Mouse (Mus musculus) adipocyte (in vitro differentiated cells): ENCODE results near the gene Fktn.
"Not testable (repeated sequence)": the region's sequence is repeated elsewhere in the genome, so short reads cannot be mapped to it uniquely, and the experiment has no call there.

Experiments used
- DNase-seq: peaks from one replicate; pipeline ENCODE4 v3.0.0-alpha.2; 2016; ENCODE audit warnings: low spot score

Gene Fktn

DNA sequence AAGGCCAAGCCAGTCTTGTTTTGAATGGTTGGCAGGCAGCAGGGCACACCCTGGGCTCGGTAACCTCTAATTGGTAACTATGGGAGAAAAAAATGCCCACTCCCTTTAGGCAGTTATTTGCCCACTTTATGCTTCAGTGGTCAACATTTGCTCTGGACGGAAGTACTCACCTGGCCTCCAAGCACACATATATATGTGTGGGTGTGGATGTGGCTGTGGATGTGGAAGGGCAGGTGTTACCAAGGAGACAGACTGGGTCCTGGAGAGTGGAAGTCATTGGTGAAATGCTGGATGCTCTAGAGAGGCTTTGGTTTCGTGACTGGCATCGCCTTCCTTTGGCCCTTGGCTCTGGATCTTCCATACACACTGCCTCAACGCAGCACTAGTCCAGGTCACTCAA lies 58.2 kb downstream of the Fktn start:
- no peak for DNase-seq

DNA sequence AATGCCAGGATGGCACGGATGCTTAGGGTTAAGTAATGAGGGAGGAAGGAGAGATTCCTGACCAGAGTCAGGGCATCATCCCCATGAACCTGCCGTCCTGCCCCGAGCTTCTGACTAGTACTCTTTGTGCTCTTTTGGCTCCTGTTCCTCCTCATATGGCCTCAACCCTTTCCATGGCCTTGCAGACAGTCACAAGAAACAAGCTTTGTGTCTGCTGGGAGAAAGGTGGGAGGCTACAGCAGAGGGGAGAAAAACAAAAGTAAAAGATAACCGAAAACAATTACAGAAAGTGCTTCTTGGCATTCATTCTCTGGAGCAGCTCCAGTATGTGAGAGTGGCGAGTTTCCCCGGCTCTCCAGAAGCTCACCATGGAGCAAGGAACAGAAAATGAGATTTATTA lies 60.1 kb downstream of the Fktn start:
- peak; percentile 9 for DNase-seq

DNA sequence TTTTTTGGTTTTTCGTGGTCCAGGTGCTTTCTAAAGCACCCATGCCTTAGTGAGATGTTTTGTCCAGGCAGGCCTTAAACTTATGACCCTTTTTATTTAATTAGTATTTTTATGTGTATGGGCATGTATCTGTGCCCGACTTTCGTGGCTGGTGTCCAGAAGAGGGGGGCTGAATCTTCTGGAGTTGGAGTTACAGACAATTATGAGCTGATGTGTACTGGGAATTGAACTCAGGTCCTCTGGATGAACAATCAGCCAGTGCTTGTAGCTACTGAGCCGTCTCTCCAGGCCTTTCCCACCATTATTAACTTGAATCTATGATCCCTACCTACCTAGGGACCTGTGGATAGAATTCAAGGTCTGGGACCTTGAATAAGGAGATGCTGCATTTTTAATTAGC lies 67.6 kb downstream of the Fktn start:
- no peak for DNase-seq

DNA sequence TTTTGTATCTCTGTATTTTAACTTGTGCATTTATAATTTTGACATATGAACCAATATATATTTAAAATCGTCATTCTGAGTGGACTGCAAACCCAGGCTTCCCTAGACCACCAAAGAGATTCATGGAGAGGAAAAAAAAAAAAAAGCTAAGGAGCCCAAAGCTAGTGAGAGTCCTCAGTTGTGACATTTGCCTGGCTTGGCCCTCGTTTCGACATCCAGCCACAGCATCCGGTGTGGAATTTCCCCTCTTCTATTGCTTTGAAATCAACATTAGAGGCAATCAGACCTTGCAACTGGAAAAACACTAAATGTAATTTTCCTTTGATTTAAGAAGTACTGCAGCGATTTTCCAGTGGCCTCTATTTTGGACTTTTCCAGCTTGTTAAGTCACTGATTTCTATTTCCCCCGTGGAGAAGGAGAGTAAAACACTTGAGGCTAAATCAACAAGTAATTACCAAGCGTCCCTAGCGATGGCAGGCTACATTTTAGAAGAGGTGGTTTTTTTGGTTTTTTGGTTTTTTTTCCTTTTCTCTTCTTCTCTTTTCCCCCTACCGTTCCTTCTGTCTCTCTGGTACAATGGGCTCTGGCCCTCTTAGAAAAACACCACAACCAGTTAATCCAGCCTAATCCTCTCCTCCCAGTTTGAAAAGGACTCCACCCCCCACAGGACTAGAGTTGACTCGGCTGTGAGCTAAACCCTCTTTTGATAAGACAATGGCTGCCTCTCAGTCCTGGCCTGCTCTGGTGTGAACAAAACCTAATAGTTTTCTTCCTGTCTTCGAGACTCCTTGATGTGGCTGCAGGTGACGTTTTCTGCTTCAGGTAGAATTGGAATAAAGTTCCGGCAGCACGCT lies 68.6 kb downstream of the Fktn start:
- DNase-seq = no peak

DNA sequence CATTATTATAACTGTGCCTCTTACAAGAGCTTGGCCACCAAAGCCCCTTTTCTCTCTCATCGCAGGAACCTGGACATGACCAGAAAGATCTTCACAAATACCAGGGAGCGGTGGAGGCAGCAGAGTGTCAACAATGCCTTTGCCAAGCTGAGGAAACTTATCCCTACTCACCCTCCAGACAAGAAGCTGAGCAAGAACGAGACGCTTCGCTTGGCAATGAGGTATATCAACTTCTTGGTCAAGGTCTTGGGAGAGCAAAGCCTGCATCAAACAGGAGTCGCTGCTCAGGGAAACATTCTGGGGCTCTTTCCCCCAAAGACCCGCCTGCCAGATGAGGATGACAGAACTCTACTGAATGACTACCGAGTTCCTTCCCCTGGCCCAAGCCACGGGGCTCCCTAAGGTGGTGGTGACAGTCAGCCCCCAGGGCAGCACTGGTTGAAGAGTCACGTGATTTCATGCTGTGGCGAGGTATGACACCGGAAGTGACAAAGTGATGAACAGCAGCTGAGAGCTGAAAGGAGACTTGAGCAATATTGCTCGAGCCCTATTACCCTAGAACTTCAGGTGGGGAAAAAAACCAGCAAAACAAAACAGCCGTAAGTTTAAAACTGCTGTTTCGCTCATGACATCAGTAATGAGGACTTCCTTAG lies 72.1 kb downstream of the Fktn start:
- no peak for DNase-seq

DNA sequence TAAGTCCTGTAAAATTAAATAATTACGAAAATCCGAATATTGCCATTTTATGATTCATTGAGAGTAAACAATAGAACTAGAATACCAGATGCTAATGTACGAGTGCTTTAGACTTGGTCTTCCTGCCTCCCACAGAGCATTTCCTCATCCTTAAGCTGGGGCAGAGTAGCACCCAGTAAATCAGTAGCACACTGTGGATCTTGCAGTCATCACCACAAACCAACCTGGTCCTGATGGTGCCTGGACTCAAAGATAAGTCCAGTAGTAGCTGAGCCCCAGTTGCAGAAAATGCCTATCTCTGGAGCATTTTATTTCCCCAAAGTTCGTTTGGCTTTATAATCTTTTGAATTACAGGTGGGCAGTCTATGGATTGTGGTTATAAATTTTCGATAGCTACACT lies 73.1 kb downstream of the Fktn start:
- DNase-seq = no peak

DNA sequence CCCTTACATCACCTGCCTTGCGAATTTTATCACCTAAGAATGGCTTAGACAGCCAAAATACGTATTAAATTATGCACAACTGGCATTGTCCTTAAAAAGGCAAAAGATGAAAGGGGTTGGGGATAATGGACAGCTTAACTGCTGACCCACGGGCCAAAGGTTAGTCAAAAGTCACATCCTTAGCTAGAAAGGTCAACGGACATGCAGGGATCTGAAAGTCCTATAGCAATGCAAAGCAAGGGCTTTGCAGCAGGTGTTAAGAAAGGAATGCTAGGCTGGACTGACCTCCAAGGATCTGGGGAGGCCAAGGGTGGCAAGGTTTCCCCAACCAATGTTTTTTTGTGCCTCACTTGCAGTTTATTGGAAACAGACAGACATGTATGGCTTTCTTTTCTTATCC lies 75.5 kb downstream of the Fktn start:
- DNase-seq = no peak

DNA sequence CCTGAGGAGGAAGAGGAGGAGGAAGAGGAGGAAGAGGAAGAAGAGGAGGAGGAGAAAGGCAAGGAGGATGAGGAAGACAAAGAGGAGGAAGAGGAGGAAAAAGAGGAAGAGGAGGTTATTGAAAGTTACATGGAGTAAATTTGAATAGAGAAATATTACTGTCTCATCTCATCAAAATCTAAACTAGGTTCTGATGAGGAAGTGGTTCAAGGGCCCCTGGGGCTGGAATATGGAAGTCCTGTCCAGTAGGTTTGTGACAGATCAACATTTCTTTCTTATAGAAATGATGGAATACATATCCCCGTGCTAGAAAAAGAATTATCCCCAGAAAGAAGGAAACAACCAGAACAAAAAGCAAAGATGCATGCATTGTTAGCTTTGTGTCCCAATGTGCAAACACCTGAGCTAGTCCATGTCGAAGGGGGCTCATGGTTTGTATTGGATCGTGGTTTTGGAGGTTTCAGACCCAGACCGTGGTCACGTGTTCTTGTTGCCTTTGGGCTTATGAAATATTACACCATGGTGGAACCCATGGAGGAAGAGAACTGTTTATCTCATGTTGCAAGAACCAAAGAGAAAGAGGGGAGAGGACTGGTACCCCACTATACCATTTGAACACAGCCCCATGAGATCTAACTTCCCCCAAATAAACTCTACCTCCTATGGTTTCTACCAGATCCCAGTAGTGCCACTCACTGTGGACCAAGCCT lies 80.6 kb downstream of the Fktn start:
- no peak for DNase-seq

DNA sequence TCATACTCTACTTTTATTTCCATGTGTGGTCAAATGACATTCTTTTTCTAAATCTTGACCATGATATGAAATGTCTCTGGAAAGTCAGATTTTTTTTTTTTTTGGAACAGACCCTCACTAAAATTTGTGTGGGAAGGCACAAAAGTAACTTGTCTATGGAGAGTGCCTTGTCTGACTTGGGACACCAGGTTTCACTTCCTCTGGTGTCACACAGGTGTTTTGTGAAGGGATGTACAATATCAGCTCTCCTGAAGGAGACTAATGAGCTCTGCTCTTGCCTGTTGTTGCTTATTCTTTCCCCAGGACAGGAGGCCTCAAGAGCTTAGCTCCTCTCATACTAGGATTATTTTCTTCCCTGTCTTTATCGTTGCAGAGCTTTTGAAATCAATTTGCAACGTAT lies 81.3 kb downstream of the Fktn start:
- no peak for DNase-seq

DNA sequence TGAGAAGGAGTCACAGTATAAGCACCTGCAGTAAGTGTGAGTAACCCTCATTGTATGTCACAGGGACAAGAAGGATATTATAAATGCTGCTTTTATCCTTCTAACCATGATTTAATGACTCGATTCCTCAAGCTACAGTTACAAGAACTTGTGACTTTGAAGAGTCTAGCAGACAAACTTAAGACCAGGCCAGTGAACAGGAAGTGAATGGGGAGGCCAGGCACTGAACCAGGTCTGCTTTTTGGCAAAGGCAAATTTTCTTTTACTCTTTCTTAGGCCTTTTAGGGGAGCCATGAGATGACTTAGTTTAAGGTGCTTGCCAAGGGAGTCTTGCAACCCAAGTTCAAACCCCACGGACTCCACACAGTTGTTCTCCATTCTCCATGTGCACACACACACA lies 81.9 kb downstream of the Fktn start:
- DNase-seq = no peak

DNA sequence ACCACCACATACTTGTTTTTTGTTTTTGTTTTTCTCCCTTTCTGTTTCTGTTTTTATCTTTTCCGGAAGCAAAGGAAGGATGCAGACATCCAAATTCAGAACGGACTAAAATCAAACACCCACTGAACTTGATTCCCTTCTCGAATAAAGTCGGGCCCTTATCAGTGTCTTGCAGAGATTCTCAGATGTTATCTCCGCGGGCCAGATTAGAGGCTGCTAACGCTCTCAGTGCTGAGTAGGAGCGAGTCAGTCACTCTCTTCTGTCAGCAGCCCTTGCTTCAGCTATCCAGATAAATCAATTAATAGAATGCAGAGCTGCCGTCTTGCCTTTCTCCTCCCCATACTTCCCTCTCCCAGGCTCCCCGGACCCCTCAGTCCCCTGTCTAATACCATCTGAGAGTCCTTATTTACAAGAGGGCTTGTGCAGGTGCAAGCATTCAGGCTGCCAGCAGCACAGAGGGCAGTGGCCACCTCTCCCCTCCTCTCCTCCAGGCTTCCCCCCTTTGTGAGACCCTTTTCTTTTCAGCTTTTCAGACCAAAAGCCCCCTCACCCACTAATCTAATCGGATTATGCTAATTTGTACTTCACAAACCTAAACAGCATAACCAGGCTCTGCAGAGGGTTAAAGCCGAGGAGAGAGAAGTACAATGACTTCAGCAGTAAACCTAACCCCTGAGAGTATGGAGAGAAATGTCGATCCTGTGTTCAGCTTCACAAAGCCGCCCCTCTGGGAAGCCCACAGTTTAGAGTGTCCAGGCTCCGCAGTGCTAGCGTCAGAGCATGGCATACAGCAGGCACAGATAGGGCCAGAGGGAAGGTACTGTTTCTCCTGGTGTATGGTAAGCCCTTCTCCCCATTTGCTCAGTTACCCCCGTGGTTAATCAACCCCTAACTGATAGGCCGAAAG lies 83.3 kb downstream of the Fktn start:
- no peak for DNase-seq

DNA sequence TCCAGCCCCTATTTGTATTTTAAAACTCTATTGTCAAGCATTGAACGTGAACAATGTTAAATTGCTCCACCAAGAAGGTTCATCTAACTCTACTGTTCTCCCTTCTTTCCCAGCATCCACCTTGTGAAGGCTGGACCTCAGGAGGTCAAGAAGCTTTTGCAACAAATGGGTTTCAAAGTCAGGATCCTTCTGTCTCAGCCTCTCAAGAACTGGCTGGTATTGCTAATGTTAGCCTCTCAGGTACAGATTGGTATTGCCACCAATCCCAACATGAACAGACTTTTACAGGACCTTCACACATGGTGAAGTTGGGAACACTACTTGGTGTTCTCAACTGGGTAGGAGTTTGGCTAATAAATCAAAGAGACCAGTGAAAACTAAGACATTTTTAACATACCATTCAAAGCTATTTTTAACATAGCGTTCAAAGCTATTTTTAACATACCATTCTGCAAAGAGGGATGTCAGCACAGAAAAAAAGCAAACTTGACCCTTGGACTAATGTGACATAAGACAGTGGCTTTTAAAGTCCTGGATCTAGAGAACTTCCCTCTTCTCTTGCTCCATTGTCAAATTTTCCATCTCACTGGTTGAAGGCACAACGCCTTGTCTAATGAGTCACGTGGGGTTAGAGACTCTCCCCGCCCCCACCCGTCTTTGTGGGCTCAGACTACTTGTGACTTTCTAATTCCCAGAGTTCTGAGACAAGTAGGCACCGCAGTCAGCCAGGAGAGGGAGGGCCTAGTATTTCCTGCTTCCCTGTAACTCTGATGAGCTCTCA lies 85.3 kb downstream of the Fktn start:
- peak; percentile 5 for DNase-seq

DNA sequence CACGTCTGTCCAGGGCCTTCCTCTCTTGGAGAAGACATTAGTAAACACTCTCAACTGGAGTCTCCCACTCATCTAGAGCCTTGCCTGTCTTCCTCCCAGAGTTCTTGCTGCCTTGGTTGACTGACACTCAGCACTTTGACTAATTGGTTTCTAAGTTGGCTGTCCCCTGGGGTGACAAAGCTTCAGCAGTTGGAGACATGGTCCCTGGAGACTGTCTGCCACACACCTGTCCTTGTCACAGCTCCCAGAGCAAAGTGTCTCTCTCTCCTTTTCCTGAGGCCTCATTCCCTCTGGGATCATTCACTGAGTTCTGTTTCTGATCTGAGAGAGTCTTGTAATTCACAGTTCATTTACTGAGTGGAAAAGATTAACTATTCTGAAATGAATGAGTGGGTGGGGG lies 86.0 kb downstream of the Fktn start:
- DNase-seq = no peak

DNA sequence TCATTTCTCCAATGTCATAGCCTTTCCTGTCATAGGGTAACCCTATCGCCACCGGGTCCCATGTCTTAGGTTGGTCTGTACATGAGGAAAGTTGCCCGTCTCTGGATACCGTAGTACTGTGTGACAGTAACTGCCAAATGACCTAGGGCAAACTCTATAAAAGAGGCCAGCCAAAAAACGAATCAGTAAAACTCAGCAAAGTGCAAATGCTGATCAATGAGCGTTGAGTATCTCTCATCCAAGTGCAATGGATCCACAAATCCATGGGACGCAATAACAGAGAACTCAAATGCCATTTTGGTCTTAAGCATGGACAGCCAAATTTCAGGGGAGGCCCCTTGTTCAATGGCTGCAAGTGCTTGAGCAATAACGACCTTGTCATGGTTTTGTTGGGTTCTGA lies 89.9 kb downstream of the Fktn start:
- DNase-seq = not testable (repeated sequence)

DNA sequence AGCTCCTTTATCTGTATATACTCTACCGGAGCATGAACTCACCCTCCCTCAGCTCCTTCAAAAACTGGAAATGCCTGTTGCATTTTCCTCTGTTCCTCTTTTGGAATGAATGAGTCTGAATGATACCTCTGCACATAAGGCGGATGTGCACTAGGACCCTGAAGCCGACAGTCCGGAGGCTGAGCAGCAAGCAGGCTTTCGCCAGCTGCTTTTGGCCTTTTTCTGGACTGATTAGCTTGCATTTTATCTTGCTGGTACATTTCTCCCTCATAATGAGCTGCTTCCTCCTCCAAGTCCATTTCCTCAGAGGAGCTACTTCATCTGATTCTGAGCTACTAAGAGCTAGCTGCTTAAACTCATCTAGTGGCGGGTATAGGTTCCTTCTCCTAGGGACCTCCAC lies 92.6 kb downstream of the Fktn start:
- not testable (repeated sequence) for DNase-seq

DNA sequence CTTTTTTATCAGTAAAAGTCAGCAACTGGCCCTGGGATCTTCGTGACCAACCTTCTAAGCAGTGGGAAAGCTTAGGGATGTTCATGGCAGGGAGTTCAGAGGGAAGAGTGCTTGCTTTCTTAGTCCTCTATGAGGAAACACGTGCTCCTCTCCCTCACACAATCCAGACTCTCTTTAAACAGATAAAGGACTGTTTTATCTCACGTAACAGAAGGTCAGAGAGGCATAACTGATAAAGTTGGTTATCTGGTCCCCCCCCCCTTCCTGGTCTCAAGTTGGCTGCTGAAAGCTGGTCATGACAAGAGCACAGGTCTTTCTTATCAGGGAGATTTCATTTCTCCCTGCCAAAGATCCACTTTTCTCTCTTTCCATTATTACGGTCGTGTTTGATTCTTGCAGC lies 104.5 kb downstream of the Fktn start:
- no peak for DNase-seq

DNA sequence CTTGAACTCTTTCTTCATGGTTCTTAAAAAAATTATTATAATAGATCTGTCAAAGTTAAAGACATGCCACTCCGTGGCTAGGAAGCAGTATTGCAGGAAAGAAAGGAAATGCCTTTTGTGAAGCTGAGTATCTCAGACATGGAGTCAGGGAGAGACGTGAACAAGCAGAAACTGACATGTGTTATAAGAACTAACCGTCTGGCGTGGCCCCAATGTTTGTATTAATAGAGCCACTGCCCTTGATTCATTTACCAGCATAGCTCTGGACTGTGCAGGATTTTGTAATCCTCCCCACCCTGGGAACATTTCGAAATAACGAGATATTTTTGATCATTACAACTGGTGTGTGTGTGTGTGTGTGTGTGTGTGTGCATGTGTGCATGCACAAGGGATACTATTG lies 109.9 kb downstream of the Fktn start:
- peak; percentile 79 for DNase-seq

DNA sequence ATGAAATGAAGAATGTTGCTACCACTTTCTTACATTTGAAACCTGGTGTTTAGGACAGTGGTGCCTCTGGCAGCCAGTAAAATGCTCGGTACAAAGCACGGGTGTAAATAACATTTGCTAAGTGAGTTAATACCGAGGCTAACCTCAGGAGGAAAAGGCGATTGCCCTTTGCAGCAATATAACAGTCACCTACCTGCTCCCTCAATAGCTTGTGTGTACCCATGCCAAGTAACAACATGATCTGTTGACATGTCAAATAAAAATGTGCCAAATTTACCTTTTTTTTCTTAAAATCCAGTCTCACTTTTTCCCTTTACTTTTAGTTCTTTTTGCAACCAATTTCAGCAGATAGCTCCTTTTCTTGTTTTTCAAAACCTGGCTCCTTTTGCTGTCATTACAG lies 111.0 kb downstream of the Fktn start:
- DNase-seq = no peak

DNA sequence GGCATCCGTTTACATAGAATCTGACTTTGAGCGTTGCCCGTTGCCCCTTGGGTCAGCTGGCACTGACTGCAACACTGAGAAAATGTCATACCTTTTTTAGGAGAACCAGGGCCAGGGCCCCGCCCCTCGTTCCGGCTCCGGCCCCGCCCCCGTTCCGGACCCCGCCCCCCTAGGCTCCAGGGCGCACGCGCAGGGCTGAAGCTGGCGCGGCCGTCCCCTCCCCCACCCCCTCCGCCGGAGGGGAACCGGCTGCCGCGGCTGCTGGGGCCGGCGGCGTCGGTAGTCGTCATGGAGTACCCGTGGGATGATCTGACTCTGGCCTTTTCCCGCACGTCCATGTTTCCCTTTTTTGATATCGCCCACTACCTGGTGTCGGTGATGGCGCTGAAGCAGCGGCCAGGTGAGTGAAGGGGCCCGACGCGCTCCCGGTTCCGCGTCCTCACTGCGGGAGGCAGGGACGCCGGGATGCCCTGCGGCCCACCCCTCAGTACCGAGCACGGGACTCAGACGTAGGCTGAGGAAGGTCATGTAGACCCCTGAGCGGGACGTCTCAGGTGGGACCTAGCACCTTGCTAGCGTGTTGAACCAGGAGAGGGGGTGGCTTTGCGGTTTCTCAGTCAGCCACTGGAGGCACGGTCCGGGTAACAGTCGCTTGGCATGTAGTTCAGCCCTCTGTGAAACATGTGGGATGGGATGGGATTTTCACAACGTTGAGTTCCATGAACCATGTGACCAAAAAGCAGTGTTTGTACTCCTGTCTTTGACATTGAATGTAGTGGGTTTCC lies 112.2 kb downstream of the Fktn start, which contains the start of gene Tmem38b:
Gene Tmem38b (plus strand): TSS at position 225 of the 785 bp plus-strand sequence.
- DNase-seq = peak; percentile 75

DNA sequence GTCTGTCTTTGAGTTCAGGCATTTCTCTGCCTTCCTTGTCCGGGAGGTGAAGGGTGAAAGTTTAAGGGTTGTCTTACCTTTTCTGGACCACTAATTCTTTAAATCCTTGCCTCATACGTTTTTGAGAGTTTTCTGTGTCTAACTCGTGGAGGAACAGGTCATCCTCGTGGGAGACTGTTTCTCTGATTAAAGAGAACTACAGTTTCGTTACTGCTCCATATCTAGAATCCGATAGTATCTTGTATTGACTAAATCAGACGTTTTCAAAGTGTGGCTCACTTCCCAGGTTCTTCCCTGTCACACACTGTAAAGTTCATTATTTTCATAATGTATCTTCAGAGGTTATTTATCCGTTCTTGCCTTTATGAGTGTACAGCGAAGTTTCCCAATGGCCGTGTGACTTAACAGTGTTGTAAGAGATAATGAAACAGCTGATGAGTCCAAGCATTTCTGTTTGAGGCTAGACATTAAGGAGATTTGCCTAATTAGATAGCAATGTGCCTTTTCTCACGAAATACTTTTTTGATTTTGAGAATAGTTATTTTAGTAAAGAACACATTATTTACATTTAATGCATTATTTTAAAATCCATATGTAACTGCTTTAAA lies 112.9 kb downstream of the Fktn start:
- peak; percentile 16 for DNase-seq
